Mouse (Mus musculus) embryonic facial prominence, embryonic 10.5 days (tissue): Measurements from ENCODE around the gene Spef2. TPM values are rescaled to one million over a fixed set of nuclear protein-coding genes. Genes with fewer than 3 reads are reported as not detected.

ENCODE experiments used
- DNase-seq: peaks from one replicate; pipeline ENCODE4 v3.0.0-alpha.2; 2017; ENCODE audit warnings: low spot score
- H3K27ac ChIP-seq: fragments of 300-500 bp; sonication (generic); replicated peaks from 2 replicates; pipeline ENCODE4 v1.5.1; 2016; ENCODE audit warnings: mild to moderate bottlenecking
- H3K27me3 ChIP-seq: fragments of 300-500 bp; sonication (generic); replicated peaks from 2 replicates; pipeline ENCODE4 v1.6.1; 2016; ENCODE audit warnings: low read depth, mild to moderate bottlenecking; ENCODE audit not compliant: poor library complexity, severe bottlenecking
- H3K36me3 ChIP-seq: fragments of 300-500 bp; sonication (generic); replicated peaks from 2 replicates; pipeline ENCODE4 v1.6.1; 2016; ENCODE audit warnings: mild to moderate bottlenecking, moderate library complexity
- H3K4me1 ChIP-seq: fragments of 300-500 bp; sonication (generic); 2 replicates; pipeline ENCODE4 v1.6.1; 2016
- H3K4me3 ChIP-seq: fragments of 300-500 bp; sonication (generic); 2 replicates; pipeline ENCODE4 v1.5.1; 2016; ENCODE audit warnings: mild to moderate bottlenecking, moderate library complexity
- H3K9me3 ChIP-seq: fragments of 300-500 bp; sonication (generic); 2 replicates; pipeline ENCODE4 v1.6.1; 2016; ENCODE audit warnings: mild to moderate bottlenecking
- WGBS: fragments of 180-500 bp; shearing (Covaris S2); methylation state at CpG from one replicate; pipeline ENCODE4 v1.1.7; 2016; 5-methylcytosine and 5-hydroxymethylcytosine counted together
- polyA plus RNA-seq: library from polyadenylated mRNA; unstranded; fragments of >200 nt; fragmentation: Nextera tagmentation; extraction: Ambion mirVana; gene quantifications from 2 replicates; pipeline ENCODE4 v1.2.1, GENCODE M21; 2016

Gene Spef2
- polyA plus RNA-seq, 1 experiment from 2014 or later: 0.27 TPM

- H3K4me3 ChIP-seq: no peak overlapping the region
- no peak for DNase-seq
- no peaks in the 10 kb centered on the region for H3K27me3 ChIP-seq
- no peaks in the 10 kb centered on the region for H3K4me1 ChIP-seq
- no peaks in the 10 kb centered on the region for H3K36me3 ChIP-seq
- 76% methylated on average over 1 of the region's 1 CpGs for WGBS
- H3K9me3 ChIP-seq: no peaks in the 10 kb centered on the region
- H3K27ac ChIP-seq: no peak overlapping the region
These were observed 119.0 kb downstream of the Spef2 start for GRCm38 (mm10) chr15:9629660-9630059.

- Histone ChIP-seq H3K36me3 (no peaks in the 10 kb centered on the region), H3K4me1 (no peaks in the 10 kb centered on the region), H3K27ac (no peak overlapping the region), H3K27me3 (no peaks in the 10 kb centered on the region), H3K4me3 (no peak overlapping the region), H3K9me3 (no peaks in the 10 kb centered on the region)
- 83% methylated on average over 2 of the region's 2 CpGs for WGBS
- no peak for DNase-seq
These were observed 124.0 kb downstream of the Spef2 start for GRCm38 (mm10) chr15:9624619-9625018.

GRCm38 (mm10) chr15:9608177-9608576 is 140.5 kb downstream of the Spef2 start:
- WGBS: 81% methylated on average over 4 of the region's 4 CpGs
- Histone ChIP-seq H3K4me3 (no peak overlapping the region), H3K27ac (no peak overlapping the region), H3K9me3 (no peaks in the 10 kb centered on the region), H3K4me1 (no peaks in the 10 kb centered on the region), H3K36me3 (no peaks in the 10 kb centered on the region), H3K27me3 (no peaks in the 10 kb centered on the region)
- no peak for DNase-seq

GRCm38 (mm10) chr15:9600088-9600455 is 148.6 kb downstream of the Spef2 start:
- DNase-seq: no peak
- 89% methylated on average over 6 of the region's 6 CpGs for WGBS
- Histone ChIP-seq H3K9me3 (no peaks in the 10 kb centered on the region), H3K36me3 (no peaks in the 10 kb centered on the region), H3K4me1 (no peaks in the 10 kb centered on the region), H3K27me3 (no peaks in the 10 kb centered on the region), H3K27ac (no peak overlapping the region), H3K4me3 (no peak overlapping the region)

GRCm38 (mm10) chr15:9599382-9600087 is 149.1 kb downstream of the Spef2 start:
- 87% methylated on average over 12 of the region's 12 CpGs for WGBS
- no peak overlapping the region for H3K4me3 ChIP-seq
- DNase-seq: no peak
- no peaks in the 10 kb centered on the region for H3K27me3 ChIP-seq
- no peaks in the 10 kb centered on the region for H3K36me3 ChIP-seq
- H3K4me1 ChIP-seq: no peaks in the 10 kb centered on the region
- H3K9me3 ChIP-seq: no peaks in the 10 kb centered on the region
- no peak overlapping the region for H3K27ac ChIP-seq

- Histone ChIP-seq H3K27me3 (no peaks in the 10 kb centered on the region), H3K9me3 (no peaks in the 10 kb centered on the region), H3K4me1 (no peaks in the 10 kb centered on the region), H3K36me3 (no peaks in the 10 kb centered on the region), H3K27ac (no peak overlapping the region), H3K4me3 (no peak overlapping the region)
- 86% methylated on average over 6 of the region's 6 CpGs for WGBS
- DNase-seq: no peak
These were observed 152.2 kb downstream of the Spef2 start for GRCm38 (mm10) chr15:9596298-9597060.

- Histone ChIP-seq H3K27ac (no peak overlapping the region), H3K4me1 (peaks cover 10% of the 10 kb centered on the region; the same call in 1 of the 2 replicates), H3K36me3 (no peaks in the 10 kb centered on the region), H3K27me3 (no peaks in the 10 kb centered on the region), H3K4me3 (no peak overlapping the region), H3K9me3 (no peaks in the 10 kb centered on the region)
- 83% methylated on average over 4 of the region's 4 CpGs for WGBS
- DNase-seq: no peak
These were observed 158.7 kb downstream of the Spef2 start for GRCm38 (mm10) chr15:9589939-9590338.

GRCm38 (mm10) chr15:9580470-9581280 is 168.0 kb downstream of the Spef2 start:
- no peak overlapping the region for H3K4me3 ChIP-seq

GRCm38 (mm10) chr15:9577303-9577702 is 171.4 kb downstream of the Spef2 start:
- Histone ChIP-seq H3K27ac (no peak overlapping the region), H3K4me1 (no peaks in the 10 kb centered on the region), H3K4me3 (no peak overlapping the region), H3K36me3 (no peaks in the 10 kb centered on the region), H3K9me3 (no peaks in the 10 kb centered on the region), H3K27me3 (no peaks in the 10 kb centered on the region)
- no peak for DNase-seq
- WGBS: 87% methylated on average over 4 of the region's 4 CpGs

More at GRCm38 (mm10) chr15:9580470-9581280, 168.0 kb downstream of the Spef2 start:
- Histone ChIP-seq H3K27me3 (no peaks in the 10 kb centered on the region), H3K4me1 (no peaks in the 10 kb centered on the region), H3K27ac (no peak overlapping the region), H3K36me3 (no peaks in the 10 kb centered on the region), H3K9me3 (no peaks in the 10 kb centered on the region)
- 86% methylated on average over 11 of the region's 11 CpGs for WGBS
- no peak for DNase-seq

- H3K9me3 ChIP-seq: no peaks in the 10 kb centered on the region
- DNase-seq: no peak
- no peaks in the 10 kb centered on the region for H3K27me3 ChIP-seq
- 86% methylated on average over 5 of the region's 5 CpGs for WGBS
- no peak overlapping the region for H3K27ac ChIP-seq
- H3K4me3 ChIP-seq: no peak overlapping the region
- no peaks in the 10 kb centered on the region for H3K36me3 ChIP-seq
- H3K4me1 ChIP-seq: no peaks in the 10 kb centered on the region
These were observed 173.9 kb downstream of the Spef2 start for GRCm38 (mm10) chr15:9574796-9575195.

GRCm38 (mm10) chr15:9573361-9573760 is 175.3 kb downstream of the Spef2 start:
- no peaks in the 10 kb centered on the region for H3K27me3 ChIP-seq
- no peaks in the 10 kb centered on the region for H3K4me1 ChIP-seq
- WGBS: 90% methylated on average over 4 of the region's 4 CpGs
- no peak overlapping the region for H3K27ac ChIP-seq
- H3K36me3 ChIP-seq: no peaks in the 10 kb centered on the region
- no peak overlapping the region for H3K4me3 ChIP-seq
- H3K9me3 ChIP-seq: no peaks in the 10 kb centered on the region
- no peak for DNase-seq

GRCm38 (mm10) chr15:9572664-9573063 is 176.0 kb downstream of the Spef2 start:
- Histone ChIP-seq H3K4me3 (no peak overlapping the region), H3K4me1 (no peaks in the 10 kb centered on the region), H3K36me3 (no peaks in the 10 kb centered on the region), H3K27me3 (no peaks in the 10 kb centered on the region), H3K9me3 (no peaks in the 10 kb centered on the region), H3K27ac (no peak overlapping the region)
- 93% methylated on average over 7 of the region's 7 CpGs for WGBS
- DNase-seq: no peak
